Mouse (Mus musculus): ENCODE data around the gene Slit1.

GRCm38 (mm10) chr19:41655089-41655783, 88.2 kb downstream of the Slit1 start:
- TF ChIP-seq GATA1 (IDR thresholded peaks at IDR 0.05; ENCODE audit: borderline replicate concordance, low read length) (no peak), FLI1 (IDR thresholded peaks at IDR 0.05; ENCODE audit: low read length) (no peak)

Data from megakaryocyte, embryonic 14.5 days (primary cell).